Comparison of ENCODE assay signal across 9 mouse cellular contexts in the genomic region with DNA sequence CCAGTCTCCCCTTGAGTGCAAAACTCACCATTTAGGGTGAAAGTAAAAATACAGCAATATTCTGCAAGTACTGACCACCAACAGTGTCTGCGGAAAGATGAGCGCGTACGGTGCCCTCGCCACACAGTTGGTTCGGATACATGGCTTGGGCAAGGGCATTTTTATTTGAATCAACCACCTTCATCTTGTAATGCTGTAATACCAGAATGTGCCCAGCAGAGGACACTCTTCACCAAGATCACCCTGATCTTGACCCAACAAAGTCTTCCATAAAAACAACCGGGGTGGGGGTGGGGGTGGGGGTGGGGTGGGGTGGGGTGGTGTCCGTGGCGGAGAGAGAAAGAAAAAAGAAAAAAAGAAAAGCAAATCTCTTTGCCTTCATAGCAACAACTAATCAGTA.
DNase-seq lines count a peak whose midpoint lies in the region; ATAC-seq and TF ChIP-seq lines count a peak whose summit lies in the region.
"Had no signal": no experiment of that assay in that cellular context is flagged by ENCODE, and none has a peak within 500 bp of the region (broad histone marks: within the 10 kb centered on the region; RNA-seq: fewer than 3 reads in every experiment).

No protein-coding gene starts in this region.

- peak; percentile 59 for TF ChIP-seq CTCF in E14TG2a.4 (conservative IDR thresholded peaks at IDR 0.05; ENCODE audit: low read length)
- TF ChIP-seq CTCF in lung, embryonic 14.5 days (IDR thresholded peaks at IDR 0.05; ENCODE audit: low read depth) = peak; percentile 58

- ATAC-seq in kidney, embryonic 15.5 days (replicated peaks; ENCODE audit: low FRiP score) = no peak
- ATAC-seq in common myeloid progenitor, adult 5-6 weeks (replicated peaks; ENCODE audit: low read depth, poor library complexity, severe bottlenecking) = 0 out of 2 replicates have a peak, but pooled peaks have one; percentile 45
- no peak for ATAC-seq in lung, embryonic 14.5 days (ENCODE audit: insufficient read depth)
- ATAC-seq in midbrain, embryonic 15.5 days (replicated peaks) = no peak

- no peak overlapping the region for H3K4me3 ChIP-seq in kidney, embryonic 15.5 days (replicated peaks)
- H3K4me3 ChIP-seq in E14TG2a.4 (replicated peaks; ENCODE audit: low read length) = no peak overlapping the region
- H3K4me3 ChIP-seq in lung, embryonic 14.5 days (ENCODE audit: low read depth, low read length) = no peak overlapping the region
- no peak overlapping the region for H3K4me3 ChIP-seq in limb, embryonic 10.5 days
- no peak overlapping the region for H3K4me3 ChIP-seq in midbrain, embryonic 15.5 days
- H3K4me3 ChIP-seq: embryonic facial prominence, embryonic 12.5 days had no signal

- no peaks in the 10 kb centered on the region for H3K4me1 ChIP-seq in kidney, embryonic 15.5 days
- no peaks in the 10 kb centered on the region for H3K4me1 ChIP-seq in E14TG2a.4 (replicated peaks; ENCODE audit: low read depth, low read length)
- no peaks in the 10 kb centered on the region for H3K4me1 ChIP-seq in lung, embryonic 14.5 days (ENCODE audit: insufficient read depth)
- H3K4me1 ChIP-seq in limb, embryonic 10.5 days = no peaks in the 10 kb centered on the region
- no peaks in the 10 kb centered on the region for H3K4me1 ChIP-seq in midbrain, embryonic 15.5 days
- H3K4me1 ChIP-seq: embryonic facial prominence, embryonic 12.5 days had no signal

- DNase-seq in kidney, adult 18-20 months = peak; percentile 19
- peak; percentile 46 for DNase-seq in NIH3T3 (ENCODE audit: low read depth)
- DNase-seq in lung, embryonic 14.5 days = peak; percentile 42
- no peak for DNase-seq in limb, embryonic 10.5 days (ENCODE audit: low spot score)

- H3K36me3 ChIP-seq in kidney, embryonic 15.5 days = peaks cover 3% of the 10 kb centered on the region; the same call in 1 of the 2 replicates
- H3K36me3 ChIP-seq in E14TG2a.4 (ENCODE audit: insufficient read depth, low read length) = no peaks in the 10 kb centered on the region
- no peaks in the 10 kb centered on the region for H3K36me3 ChIP-seq in lung, embryonic 14.5 days (ENCODE audit: insufficient read depth)
- H3K36me3 ChIP-seq in limb, embryonic 10.5 days = no peaks in the 10 kb centered on the region
- H3K36me3 ChIP-seq in midbrain, embryonic 15.5 days (replicated peaks) = 0 out of 2 replicates have a peak, but pooled peaks cover 6% of the 10 kb centered on the region
- H3K36me3 ChIP-seq: embryonic facial prominence, embryonic 12.5 days had no signal

- H3K4me2 ChIP-seq in kidney, embryonic 15.5 days = no peak overlapping the region
- no peak overlapping the region for H3K4me2 ChIP-seq in lung, embryonic 14.5 days
- no peak overlapping the region for H3K4me2 ChIP-seq in midbrain, embryonic 15.5 days
- H3K4me2 ChIP-seq: embryonic facial prominence, embryonic 12.5 days had no signal

- H3K27ac ChIP-seq in kidney, embryonic 15.5 days = no peak overlapping the region
- no peak overlapping the region for H3K27ac ChIP-seq in lung, embryonic 14.5 days (ENCODE audit: low read depth)
- H3K27ac ChIP-seq in limb, embryonic 10.5 days = no peak overlapping the region
- H3K27ac ChIP-seq in midbrain, embryonic 15.5 days = no peak overlapping the region
- H3K27ac ChIP-seq: embryonic facial prominence, embryonic 12.5 days had no signal

- H3K9ac ChIP-seq in kidney, embryonic 15.5 days = no peak overlapping the region
- no peak overlapping the region for H3K9ac ChIP-seq in lung, embryonic 14.5 days
- H3K9ac ChIP-seq in midbrain, embryonic 15.5 days = no peak overlapping the region
- H3K9ac ChIP-seq: embryonic facial prominence, embryonic 12.5 days had no signal

- H3K27me3 ChIP-seq in kidney, embryonic 15.5 days = no peaks in the 10 kb centered on the region
- peaks cover 5% of the 10 kb centered on the region; the same call in 1 of the 2 replicates for H3K27me3 ChIP-seq in E14TG2a.4 (ENCODE audit: insufficient read depth, low read length)
- no peaks in the 10 kb centered on the region for H3K27me3 ChIP-seq in lung, embryonic 14.5 days (ENCODE audit: insufficient read depth, low read length)
- no peaks in the 10 kb centered on the region for H3K27me3 ChIP-seq in limb, embryonic 10.5 days (ENCODE audit: low read depth, poor library complexity, severe bottlenecking)
- H3K27me3 ChIP-seq in midbrain, embryonic 15.5 days (replicated peaks) = no peaks in the 10 kb centered on the region
- H3K27me3 ChIP-seq: embryonic facial prominence, embryonic 12.5 days had no signal

- no peaks in the 10 kb centered on the region for H3K9me3 ChIP-seq in kidney, embryonic 15.5 days (replicated peaks)
- H3K9me3 ChIP-seq in E14TG2a.4 (ENCODE audit: low read length) = no peaks in the 10 kb centered on the region
- no peaks in the 10 kb centered on the region for H3K9me3 ChIP-seq in lung, embryonic 14.5 days (ENCODE audit: low read depth, low read length)
- no peaks in the 10 kb centered on the region for H3K9me3 ChIP-seq in limb, embryonic 10.5 days (replicated peaks)
- H3K9me3 ChIP-seq in midbrain, embryonic 15.5 days = no peaks in the 10 kb centered on the region
- H3K9me3 ChIP-seq: embryonic facial prominence, embryonic 12.5 days had no signal

- WGBS in kidney, embryonic 15.5 days = 63% methylated on average over 9 of the region's 9 CpGs
- 61% methylated on average over 9 of the region's 9 CpGs for WGBS in lung, embryonic 14.5 days
- WGBS in limb, embryonic 10.5 days = 62% methylated on average over 9 of the region's 9 CpGs
- WGBS in midbrain, embryonic 15.5 days = 62% methylated on average over 9 of the region's 9 CpGs
